7 mouse cellular contexts compared by ENCODE assay signal in genomic region chr15:85678981-85679708, GRCm38 (mm10). TPM values are rescaled to one million over a fixed set of nuclear protein-coding genes. Genes with fewer than 3 reads are reported as not detected.
DNase-seq lines count a peak whose midpoint lies in the region; ATAC-seq and TF ChIP-seq lines count a peak whose summit lies in the region.

No protein-coding gene starts in this region.

- ATAC-seq in CD4-positive, CD25-positive, alpha-beta regulatory T cell, adult 4 months: no peak

- peak overlapping the region; percentile 6; the same call in 1 of the 2 replicates for H3K4me3 ChIP-seq in embryonic fibroblast, embryonic 13.5 days (ENCODE audit: insufficient read depth, low read length)

- peak overlapping the region; percentile 48; the same call in 1 of the 2 replicates for H3K27ac ChIP-seq in embryonic fibroblast, embryonic 13.5 days (ENCODE audit: insufficient read depth, low read length)

- peaks cover 16% of the 10 kb centered on the region for H3K4me1 ChIP-seq in embryonic fibroblast, embryonic 13.5 days (ENCODE audit: control insufficient read depth, insufficient read depth, low read length)

- intact Hi-C loops in left cerebral cortex, postnatal 14 days (cut with DNase I): loop anchor here (2.0 kb wide), 1 partner anchor 30 kb away; no protein-coding TSS in a partner anchor

- DNase-seq in layer of hippocampus, adult 11-12 months (ENCODE audit: low spot score): peak; percentile 76
- no peak for DNase-seq in layer of hippocampus, postnatal 25 days (ENCODE audit: extremely low spot score in 1 of 2, low spot score in 1 of 2)
- DNase-seq in brain, adult 2 months (ENCODE audit: low read depth, low spot score): peak; percentile 89
- DNase-seq in left cerebral cortex, postnatal 14 days (ENCODE audit: low spot score in 2 of 2): peak; percentile 76 to 82
- DNase-seq in urinary bladder, adult 2 months (ENCODE audit: low spot score): no peak

- TF ChIP-seq POLR2A in embryonic fibroblast, embryonic 13.5 days (IDR thresholded peaks at IDR 0.05; ENCODE audit: low read depth, low read length): no peak

- no peak for TF ChIP-seq CTCF in embryonic fibroblast, embryonic 13.5 days (IDR thresholded peaks at IDR 0.05; ENCODE audit: borderline replicate concordance, insufficient read depth, low read length)

RNA-seq across cellular contexts. Expression of gene Ppara, which starts 55.6 kb away (rescaled TPM):
- 1 to 10 TPM; 3.1 to 3.3 TPM for total RNA-seq in layer of hippocampus, postnatal 25 days (2021)
- 0.25 and 0.67 TPM in 2 replicates for polyA plus RNA-seq in embryonic fibroblast, embryonic 13.5 days (2011; ENCODE audit: insufficient read length, low read depth, missing spikeins)
- 1 to 10 TPM; 3.7 to 4.6 TPM for total RNA-seq in left cerebral cortex, postnatal 14 days (2021)
- polyA plus RNA-seq in CD4-positive, CD25-positive, alpha-beta regulatory T cell, adult 4 months (2017; shearing (Covaris generic)): under 1 TPM in 1 of 2 experiments, not detected in 1; 0.20 TPM
- 6.9 and 7.8 TPM in 2 replicates for polyA plus RNA-seq in urinary bladder, adult 2 months (2012; rRNA removed)

Comparison
In these comparisons a context has a peak if more than half of its experiments do, and no peak if none do; other contexts are left out.
1. DNase-seq: peak in layer of hippocampus, adult 11-12 months (single experiment), brain, adult 2 months (single experiment) and left cerebral cortex, postnatal 14 days (2 of 2); none in layer of hippocampus, postnatal 25 days (0 of 2) and urinary bladder, adult 2 months (single experiment).